In the genomic region with DNA sequence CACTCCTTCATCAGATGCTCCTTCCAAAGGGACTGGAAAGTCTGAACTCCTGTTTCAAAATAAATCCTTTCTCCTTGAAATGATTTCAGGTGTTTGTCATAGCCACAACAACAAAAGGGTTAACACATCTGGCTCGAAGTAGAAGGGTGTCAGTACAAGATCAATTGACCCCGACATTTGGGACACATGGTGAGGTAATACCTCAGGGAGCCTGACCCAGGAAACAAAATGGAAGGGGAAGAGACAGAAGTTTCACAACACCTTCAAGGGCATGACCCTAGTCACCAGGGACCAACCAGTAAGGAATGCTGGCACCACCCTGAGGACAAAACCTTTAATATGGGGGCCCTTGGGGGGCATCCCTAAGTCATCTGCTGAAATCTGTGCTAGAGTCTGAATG, we compare ENCODE assay signal across 35 mouse cellular contexts. TPM values are rescaled to one million over a fixed set of nuclear protein-coding genes. Genes with fewer than 3 reads are reported as not detected.
"Had no signal": no experiment of that assay in that cellular context is flagged by ENCODE, and none has a peak within 500 bp of the region (broad histone marks: within the 10 kb centered on the region; RNA-seq: fewer than 3 reads in every experiment).

No protein-coding gene starts in this region.

- H3K4me2 ChIP-seq: heart, embryonic 11.5 days; heart, embryonic 12.5 days; heart, embryonic 13.5 days; heart, embryonic 15.5 days; hindbrain, embryonic 12.5 days; hindbrain, embryonic 13.5 days; hindbrain, embryonic 14.5 days; hindbrain, embryonic 15.5 days; intestine, embryonic 15.5 days; kidney, embryonic 15.5 days had no signal

- ATAC-seq: hindbrain, embryonic 16.5 days; hindbrain, postnatal 0 days; inflammation-experienced regulatory T-cells, adult 6 months; intestine, embryonic 15.5 days; intestine, embryonic 16.5 days; intestine, postnatal 0 days had no signal

- H3K36me3 ChIP-seq: heart, embryonic 10.5 days; heart, embryonic 12.5 days; heart, embryonic 13.5 days; heart, embryonic 15.5 days; hindbrain, embryonic 10.5 days; hindbrain, embryonic 12.5 days; hindbrain, embryonic 13.5 days; hindbrain, embryonic 15.5 days; intestine, embryonic 15.5 days; kidney, embryonic 15.5 days had no signal

- H3K4me3 ChIP-seq: heart, embryonic 10.5 days; heart, embryonic 12.5 days; heart, embryonic 13.5 days; heart, embryonic 15.5 days; hindbrain, embryonic 10.5 days; hindbrain, embryonic 12.5 days; hindbrain, embryonic 13.5 days; hindbrain, embryonic 15.5 days; intestine, embryonic 15.5 days; kidney, embryonic 15.5 days; layer of hippocampus, adult 2 months had no signal

- H3K27ac ChIP-seq: heart, embryonic 10.5 days; heart, embryonic 13.5 days; heart, embryonic 15.5 days; hindbrain, embryonic 10.5 days; hindbrain, embryonic 12.5 days; hindbrain, embryonic 13.5 days; hindbrain, embryonic 14.5 days; hindbrain, embryonic 15.5 days; hindbrain, postnatal 0 days; intestine, embryonic 15.5 days; kidney, embryonic 15.5 days; kidney, postnatal 0 days; layer of hippocampus, adult 2 months had no signal

- H3K9me3 ChIP-seq: heart, embryonic 10.5 days; heart, embryonic 12.5 days; heart, embryonic 13.5 days; heart, embryonic 15.5 days; hindbrain, embryonic 10.5 days; hindbrain, embryonic 12.5 days; hindbrain, embryonic 13.5 days; hindbrain, embryonic 15.5 days; intestine, embryonic 15.5 days; kidney, embryonic 15.5 days had no signal

- H3K27me3 ChIP-seq: heart, embryonic 12.5 days; heart, embryonic 13.5 days; heart, embryonic 15.5 days; hindbrain, embryonic 12.5 days; hindbrain, embryonic 13.5 days; hindbrain, embryonic 15.5 days; intestine, embryonic 15.5 days; kidney, embryonic 15.5 days had no signal

- H3K9ac ChIP-seq: heart, embryonic 12.5 days; heart, embryonic 13.5 days; heart, embryonic 15.5 days; hindbrain, embryonic 12.5 days; hindbrain, embryonic 13.5 days; hindbrain, embryonic 14.5 days; hindbrain, embryonic 15.5 days; intestine, embryonic 15.5 days; kidney, embryonic 15.5 days had no signal

- DNase-seq: heart, postnatal 10 days; heart, postnatal 14 days; heart, postnatal 36 days; heart, postnatal 4 days; kidney, adult 11 months; kidney, adult 18-20 months; kidney, adult 2 months; kidney, adult 8-10 months; kidney, adult 9 months; kidney, postnatal 10 days; kidney, postnatal 14 days; kidney, postnatal 25 days; kidney, postnatal 36 days; kidney, postnatal 4 days; layer of hippocampus, adult 9-11 months; layer of hippocampus, postnatal 36 days had no signal

- H3K4me1 ChIP-seq: heart, embryonic 12.5 days; heart, embryonic 13.5 days had no signal

RNA-seq across cellular contexts. Expression of gene Cplx2, which starts 58.9 kb away (rescaled TPM):
- polyA plus RNA-seq: inflammation-experienced regulatory T-cells, adult 6 months had no signal
